ENCODE assay signal across 22 mouse cellular contexts in the genomic region with DNA sequence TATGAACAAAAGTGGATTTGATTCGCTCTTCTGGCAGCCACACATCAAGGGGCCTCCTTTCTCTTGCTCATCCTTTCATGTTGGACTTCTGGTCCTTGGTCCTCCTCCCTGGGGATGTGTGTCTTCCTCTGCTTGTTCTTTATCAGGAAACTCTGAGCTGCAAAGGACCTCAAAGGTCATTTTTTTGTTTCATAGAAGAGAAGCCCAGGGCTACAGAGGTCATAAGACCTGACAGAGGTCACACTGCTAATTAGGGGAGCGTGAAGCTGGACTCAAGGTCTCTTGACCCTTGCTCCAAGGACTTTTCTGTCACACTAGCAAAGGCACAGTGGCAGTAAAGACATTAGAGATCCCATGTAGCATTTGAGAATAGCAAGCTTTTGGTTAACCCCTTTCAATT.
"Had no signal": no experiment of that assay in that cellular context is flagged by ENCODE, and none has a peak within 500 bp of the region (broad histone marks: within the 10 kb centered on the region; RNA-seq: fewer than 3 reads in every experiment).

No protein-coding gene starts in this region.

- H3K9ac ChIP-seq: kidney, embryonic 15.5 days; limb, embryonic 12.5 days; limb, embryonic 15.5 days; liver, embryonic 12.5 days; liver, embryonic 15.5 days; lung, embryonic 15.5 days; midbrain, embryonic 13.5 days; neural tube, embryonic 13.5 days; stomach, embryonic 15.5 days had no signal

- H3K4me1 ChIP-seq: kidney, embryonic 15.5 days; limb, embryonic 15.5 days; liver, embryonic 12.5 days; liver, embryonic 15.5 days; lung, embryonic 15.5 days; megakaryocyte, embryonic 14.5 days; midbrain, embryonic 13.5 days; neural tube, embryonic 13.5 days; stomach, embryonic 15.5 days had no signal

- H3K36me3 ChIP-seq: kidney, embryonic 15.5 days; limb, embryonic 12.5 days; limb, embryonic 15.5 days; liver, embryonic 12.5 days; liver, embryonic 15.5 days; lung, embryonic 15.5 days; midbrain, embryonic 13.5 days; neural tube, embryonic 13.5 days; stomach, embryonic 15.5 days had no signal

- ATAC-seq: liver, embryonic 12.5 days; midbrain, embryonic 13.5 days had no signal

- H3K4me3 ChIP-seq: kidney, embryonic 15.5 days; limb, embryonic 12.5 days; limb, embryonic 15.5 days; liver, embryonic 12.5 days; liver, embryonic 15.5 days; lung, embryonic 15.5 days; megakaryocyte, embryonic 14.5 days; midbrain, embryonic 13.5 days; neural tube, embryonic 13.5 days; stomach, embryonic 15.5 days had no signal

- H3K4me2 ChIP-seq: kidney, embryonic 15.5 days; limb, embryonic 12.5 days; limb, embryonic 15.5 days; liver, embryonic 12.5 days; liver, embryonic 15.5 days; lung, embryonic 15.5 days; midbrain, embryonic 13.5 days; neural tube, embryonic 13.5 days; stomach, embryonic 15.5 days had no signal

- H3K9me3 ChIP-seq: kidney, embryonic 15.5 days; limb, embryonic 12.5 days; limb, embryonic 15.5 days; liver, embryonic 12.5 days; liver, embryonic 15.5 days; lung, embryonic 15.5 days; midbrain, embryonic 13.5 days; neural tube, embryonic 13.5 days; stomach, embryonic 15.5 days had no signal

- H3K27ac ChIP-seq: kidney, embryonic 15.5 days; limb, embryonic 12.5 days; limb, embryonic 15.5 days; liver, embryonic 12.5 days; liver, embryonic 15.5 days; lung, embryonic 15.5 days; midbrain, embryonic 13.5 days; neural tube, embryonic 13.5 days; stomach, embryonic 15.5 days had no signal

- H3K27me3 ChIP-seq: kidney, embryonic 15.5 days; limb, embryonic 12.5 days; limb, embryonic 15.5 days; liver, embryonic 12.5 days; liver, embryonic 15.5 days; lung, embryonic 15.5 days; megakaryocyte, embryonic 14.5 days; neural tube, embryonic 13.5 days; stomach, embryonic 15.5 days had no signal

- DNase-seq: kidney, adult 11 months; kidney, adult 8-10 months; kidney, postnatal 14 days; kidney, postnatal 4 days; left cerebral cortex, postnatal 4 days; lung, adult 18-20 months; lung, postnatal 10 days; lung, postnatal 36 days; retina, postnatal 1 day; right cerebral cortex, postnatal 25 days; spleen, adult 18-20 months; thymus, postnatal 36 days had no signal
